Mouse (Mus musculus): ENCODE results near the gene Cebpg.

The Cebpg gene

GRCm38 (mm10) chr7:35056436-35056864 is at the start of gene Cebpg:
Gene Cebpg (minus strand): TSS chr7:35056573.
- in situ Hi-C loops (cut with MboI; ENCODE audit: low pct_unique_long_range_greater_than_20kb in 1 of 2, low sequenced_read_pairs in 2 of 2, unreplicated experiment in 1 of 2) = no loop called here

DNA sequence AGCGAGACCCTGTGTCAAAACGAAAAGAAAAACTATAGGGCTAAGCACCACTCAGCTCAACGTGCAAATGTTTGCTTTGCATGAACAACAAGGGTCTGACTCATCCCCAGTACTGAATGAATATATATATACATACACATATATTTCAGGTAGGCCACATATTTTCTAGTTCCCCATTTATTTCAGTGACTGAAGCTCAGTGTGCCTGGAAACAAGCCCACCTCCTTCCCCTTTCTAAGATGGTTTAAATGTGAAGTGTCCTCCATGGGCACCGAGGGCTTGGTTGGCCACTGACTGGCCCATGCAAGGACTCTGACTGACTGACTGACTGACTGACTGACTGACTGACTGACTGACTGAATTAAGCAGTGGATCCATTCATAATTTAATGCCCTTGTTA is 43.2 kb upstream of the Cebpg start:
- in situ Hi-C loops (cut with MboI; ENCODE audit: low pct_unique_long_range_greater_than_20kb in 1 of 2, low sequenced_read_pairs in 2 of 2, unreplicated experiment in 1 of 2) = no loop called here

- in situ Hi-C loops (cut with MboI; ENCODE audit: low pct_unique_long_range_greater_than_20kb in 1 of 2, low sequenced_read_pairs in 2 of 2, unreplicated experiment in 1 of 2) = no loop called here
These were observed 42.4 kb upstream of the Cebpg start for GRCm38 (mm10) chr7:35098777-35099176.

- in situ Hi-C loops (cut with MboI; ENCODE audit: low pct_unique_long_range_greater_than_20kb in 1 of 2, low sequenced_read_pairs in 2 of 2, unreplicated experiment in 1 of 2) = no loop called here
These were observed 38.8 kb upstream of the Cebpg start for GRCm38 (mm10) chr7:35094975-35095678.

- in situ Hi-C loops (cut with MboI; ENCODE audit: low pct_unique_long_range_greater_than_20kb in 1 of 2, low sequenced_read_pairs in 2 of 2, unreplicated experiment in 1 of 2) = no loop called here
These were observed 34.2 kb upstream of the Cebpg start for GRCm38 (mm10) chr7:35090550-35090949.

- in situ Hi-C loops (cut with MboI; ENCODE audit: low pct_unique_long_range_greater_than_20kb in 1 of 2, low sequenced_read_pairs in 2 of 2, unreplicated experiment in 1 of 2) = no loop called here
These were observed 30.0 kb upstream of the Cebpg start for GRCm38 (mm10) chr7:35086271-35086861.

GRCm38 (mm10) chr7:35084565-35085360 is 28.4 kb upstream of the Cebpg start:
- in situ Hi-C loops (cut with MboI; ENCODE audit: low pct_unique_long_range_greater_than_20kb in 1 of 2, low sequenced_read_pairs in 2 of 2, unreplicated experiment in 1 of 2) = no loop called here

DNA sequence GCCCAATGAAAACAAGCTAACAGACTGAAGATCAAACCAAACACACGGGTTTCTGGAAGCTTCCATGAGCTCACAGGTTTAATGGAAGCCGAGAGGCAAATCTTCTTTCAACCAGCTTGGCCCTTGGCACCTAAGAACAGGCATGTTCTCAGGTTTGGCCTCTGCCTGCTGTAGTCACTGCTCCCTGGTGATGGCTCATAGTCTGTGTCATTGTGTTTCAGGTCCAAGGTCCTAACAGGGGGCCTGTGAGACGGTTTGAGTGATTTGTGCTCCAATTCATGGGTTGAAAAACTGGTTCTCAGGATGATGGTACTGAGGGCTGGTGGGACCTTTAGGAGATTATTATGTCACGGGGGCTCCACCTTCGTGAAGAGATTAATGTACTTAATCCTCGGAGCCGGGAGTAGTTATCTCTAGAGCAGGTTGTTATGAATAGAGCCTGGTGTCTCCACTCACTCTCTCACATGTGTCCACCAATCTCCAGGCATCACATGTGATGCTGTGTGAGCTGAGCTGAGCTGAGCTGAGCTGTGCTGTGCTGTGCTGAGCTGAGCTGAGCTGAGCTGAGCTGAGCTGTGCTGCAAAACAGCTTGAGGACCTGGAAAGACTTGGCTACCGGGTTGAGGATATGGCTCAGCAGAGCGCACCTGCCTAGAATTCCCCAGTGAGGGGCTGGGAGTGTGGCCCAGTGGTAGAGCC is 25.2 kb upstream of the Cebpg start:
- in situ Hi-C loops (cut with MboI; ENCODE audit: low pct_unique_long_range_greater_than_20kb in 1 of 2, low sequenced_read_pairs in 2 of 2, unreplicated experiment in 1 of 2) = no loop called here

- in situ Hi-C loops (cut with MboI; ENCODE audit: low pct_unique_long_range_greater_than_20kb in 1 of 2, low sequenced_read_pairs in 2 of 2, unreplicated experiment in 1 of 2) = no loop called here
These were observed 24.5 kb upstream of the Cebpg start for GRCm38 (mm10) chr7:35080843-35081338.

DNA sequence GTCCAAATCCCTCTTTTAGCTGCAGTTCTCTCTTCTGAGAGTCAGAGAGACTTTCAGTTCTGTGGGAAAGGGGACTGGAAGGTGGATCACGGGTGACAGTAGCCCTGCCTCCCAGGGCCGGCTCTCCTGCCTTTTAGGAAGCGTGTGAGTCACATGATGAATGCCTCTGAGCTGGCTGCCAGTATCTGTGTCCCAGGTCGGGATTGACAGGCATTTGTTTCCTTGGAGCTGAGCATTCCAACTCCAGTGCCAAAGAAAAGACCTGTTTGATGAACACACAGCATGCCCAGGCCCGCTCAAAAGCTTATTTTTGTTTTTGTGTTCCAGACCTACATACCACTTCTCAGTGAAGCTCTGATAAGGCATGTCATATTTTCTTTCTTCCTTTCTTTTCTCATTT is 20.3 kb upstream of the Cebpg start:
- in situ Hi-C loops (cut with MboI; ENCODE audit: low pct_unique_long_range_greater_than_20kb in 1 of 2, low sequenced_read_pairs in 2 of 2, unreplicated experiment in 1 of 2) = no loop called here

DNA sequence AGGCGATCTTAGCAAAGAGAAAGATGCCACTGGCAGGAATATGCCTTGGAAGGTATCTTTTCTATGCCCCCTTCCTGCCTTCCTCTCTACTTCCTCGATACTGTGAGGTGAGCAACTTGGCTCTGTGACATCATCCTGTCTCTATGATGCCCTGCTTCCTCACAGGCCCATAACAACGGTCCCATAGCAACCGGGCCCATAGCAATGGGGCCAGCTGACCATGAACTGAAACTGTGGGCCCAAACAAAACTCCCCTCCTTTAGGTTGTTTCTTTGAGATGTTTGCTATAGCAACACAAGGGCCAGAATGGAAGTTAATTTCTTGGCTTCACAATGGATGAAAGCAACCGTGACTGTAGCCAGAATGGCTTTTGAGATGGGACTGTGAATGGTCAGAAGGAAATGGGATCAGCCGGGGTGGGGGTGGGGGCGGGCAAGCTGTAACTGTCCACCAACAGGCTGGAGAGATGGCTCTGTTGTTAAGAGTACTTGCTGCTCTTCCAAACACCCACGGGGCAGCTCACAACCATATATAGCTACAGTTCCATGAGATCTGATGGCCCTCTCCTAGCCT is 10.4 kb upstream of the Cebpg start:
- in situ Hi-C loops (cut with MboI; ENCODE audit: low pct_unique_long_range_greater_than_20kb in 1 of 2, low sequenced_read_pairs in 2 of 2, unreplicated experiment in 1 of 2) = no loop called here

DNA sequence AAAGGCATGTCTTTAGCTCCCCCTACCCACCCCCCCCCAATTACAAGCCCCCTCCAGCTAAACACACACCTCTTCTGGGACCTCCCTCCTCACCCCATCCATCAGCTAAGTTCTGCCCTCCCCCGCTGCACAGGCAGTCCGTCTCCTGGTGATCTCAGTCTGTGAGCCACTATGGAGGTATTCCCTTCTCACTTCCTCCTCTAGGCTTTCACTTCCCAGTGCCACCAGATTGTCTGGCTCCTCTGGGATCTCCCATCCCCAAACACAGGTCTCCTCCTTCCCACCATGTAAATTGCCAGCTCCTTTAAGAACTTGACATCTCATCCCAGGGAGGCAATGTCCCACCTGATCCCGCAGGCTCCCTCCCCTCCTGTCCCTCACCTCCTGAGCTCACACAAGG is 9.6 kb upstream of the Cebpg start:
- in situ Hi-C loops (cut with MboI; ENCODE audit: low pct_unique_long_range_greater_than_20kb in 1 of 2, low sequenced_read_pairs in 2 of 2, unreplicated experiment in 1 of 2) = no loop called here

DNA sequence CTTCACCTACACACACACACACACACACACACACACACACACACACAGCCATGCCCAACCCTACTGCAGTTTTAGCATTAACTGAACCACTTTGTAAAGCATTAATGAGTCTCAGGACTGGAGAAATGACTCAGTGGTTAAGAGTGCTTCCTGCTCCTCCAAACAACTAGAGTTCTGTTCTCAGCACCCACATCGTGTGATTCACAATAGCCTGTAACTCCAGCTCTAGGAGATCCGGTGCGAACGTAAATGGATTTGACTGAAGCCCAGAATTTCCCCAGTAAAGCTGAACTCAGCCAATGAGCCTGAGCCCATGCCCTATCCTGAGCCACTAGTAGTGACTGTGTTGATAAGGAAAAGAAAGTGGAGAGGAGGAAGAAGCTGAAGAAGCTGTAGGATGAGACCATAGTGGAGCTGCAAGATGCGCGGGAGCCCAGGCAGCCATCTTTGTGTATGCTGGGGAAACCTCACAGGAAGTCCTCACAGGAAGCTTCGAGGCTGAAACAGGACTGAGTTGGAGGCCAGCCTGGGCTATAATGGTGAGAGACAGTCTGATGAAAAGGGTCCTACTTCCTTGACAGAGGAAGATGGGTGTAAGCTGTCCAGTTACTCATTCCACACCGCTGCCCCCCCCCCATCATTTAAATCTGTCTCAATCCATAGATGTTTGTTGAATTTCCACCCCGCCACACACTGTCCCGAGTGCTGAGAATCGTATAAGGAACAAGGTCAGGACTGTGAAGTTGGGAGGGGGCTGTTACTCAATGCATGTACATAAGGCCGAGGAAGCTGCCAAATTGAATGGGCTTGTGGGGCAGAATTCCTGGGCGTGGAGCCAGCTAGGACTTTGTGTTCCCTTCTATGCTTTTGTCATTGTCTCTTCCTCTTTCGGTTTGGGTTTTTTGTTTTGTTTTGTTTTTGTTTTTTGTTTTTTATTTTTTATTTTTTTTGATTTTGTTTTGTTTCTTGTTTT is 8.2 kb upstream of the Cebpg start:
- in situ Hi-C loops (cut with MboI; ENCODE audit: low pct_unique_long_range_greater_than_20kb in 1 of 2, low sequenced_read_pairs in 2 of 2, unreplicated experiment in 1 of 2) = no loop called here

DNA sequence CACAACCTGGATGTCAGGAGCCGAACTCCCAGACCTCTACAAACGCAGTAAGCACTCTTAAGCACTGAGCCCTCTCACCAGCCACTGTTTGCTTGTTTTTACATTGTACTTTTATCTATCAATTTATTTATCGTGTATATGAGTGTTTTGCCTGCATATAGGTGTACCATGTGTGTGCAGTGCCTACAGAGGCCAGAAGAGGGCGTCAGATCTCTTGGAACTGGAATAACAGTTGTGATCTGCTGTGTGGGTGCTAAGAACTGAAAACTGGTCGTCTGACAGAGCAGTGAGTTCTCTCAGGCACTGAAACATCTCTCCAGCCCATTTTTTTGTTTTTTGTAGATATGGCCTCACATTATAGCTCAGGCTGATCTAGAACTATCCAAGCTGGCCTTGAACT is 3.1 kb upstream of the Cebpg start:
- in situ Hi-C loops (cut with MboI; ENCODE audit: low pct_unique_long_range_greater_than_20kb in 1 of 2, low sequenced_read_pairs in 2 of 2, unreplicated experiment in 1 of 2) = no loop called here

- in situ Hi-C loops (cut with MboI; ENCODE audit: low pct_unique_long_range_greater_than_20kb in 1 of 2, low sequenced_read_pairs in 2 of 2, unreplicated experiment in 1 of 2) = no loop called here
These were observed 2.0 kb upstream of the Cebpg start for GRCm38 (mm10) chr7:35058329-35058728.

DNA sequence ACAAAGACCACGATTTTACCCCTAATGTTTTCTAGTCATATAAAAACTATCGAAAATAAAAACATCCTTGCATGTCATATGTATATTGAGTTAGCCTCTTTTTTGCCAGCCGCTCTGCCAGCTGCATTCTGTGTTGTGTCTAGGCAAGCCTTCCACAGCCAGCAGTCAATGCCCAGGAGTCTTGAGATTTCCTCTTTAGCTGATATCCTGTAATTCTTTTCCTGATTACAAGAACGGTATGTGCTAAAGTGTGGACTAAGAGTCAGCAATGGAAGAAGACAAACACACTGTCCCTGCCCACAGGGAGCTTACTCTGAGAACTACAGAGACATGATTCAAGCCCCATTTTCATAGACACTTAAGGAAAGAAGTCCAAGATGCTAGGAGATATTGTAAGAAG is 1.2 kb upstream of the Cebpg start:
- in situ Hi-C loops (cut with MboI; ENCODE audit: low pct_unique_long_range_greater_than_20kb in 1 of 2, low sequenced_read_pairs in 2 of 2, unreplicated experiment in 1 of 2) = no loop called here

DNA sequence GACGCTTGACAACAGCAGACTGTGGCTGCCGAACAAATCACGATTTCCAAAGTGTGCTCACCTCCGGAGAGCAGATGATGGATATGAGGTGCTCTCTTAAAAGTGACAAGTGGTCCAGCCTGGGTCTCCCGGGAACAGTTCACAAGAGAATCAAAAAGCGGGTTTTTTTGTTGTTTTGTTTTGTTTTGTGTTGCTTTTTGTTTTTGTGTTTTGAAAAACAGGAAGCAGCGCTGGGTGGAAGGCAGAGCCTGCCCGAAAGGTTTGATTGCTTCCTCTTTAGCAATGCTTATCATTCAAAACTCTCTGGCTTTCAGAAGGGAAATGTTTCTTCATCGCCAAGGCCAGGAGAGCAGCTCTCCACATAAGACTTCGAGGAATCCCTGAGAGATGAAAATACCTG is 626 bp upstream of the Cebpg start:
- in situ Hi-C loops (cut with MboI; ENCODE audit: low pct_unique_long_range_greater_than_20kb in 1 of 2, low sequenced_read_pairs in 2 of 2, unreplicated experiment in 1 of 2) = no loop called here

Data from mouse embryonic stem cell (cell line).